Mouse (Mus musculus): Measurements from ENCODE around the gene Grwd1. TPM values are rescaled to one million over a fixed set of nuclear protein-coding genes. Genes with fewer than 3 reads are reported as not detected.
A peak's percentile ranks its signal among the peaks of the same experiment; 100 is the strongest.

Grwd1 gene
- polyA plus RNA-seq, 1 experiment: 12.9 TPM

GRCm38 (mm10) chr7:45798931-45799330, 31.8 kb downstream of the Grwd1 start:
- Histone ChIP-seq H3K27me3 (replicated peaks; ENCODE audit: control insufficient read depth, insufficient read depth, low read length) (no peaks in the 10 kb centered on the region), H3K4me3 (ENCODE audit: insufficient read depth, low read depth, low read length) (peak overlapping the region; percentile 95; the same call in 1 of the 2 replicates), H3K36me3 (ENCODE audit: control insufficient read depth, insufficient read depth, low read length) (no peaks in the 10 kb centered on the region), H3K4me1 (ENCODE audit: control insufficient read depth, insufficient read depth, low read length) (peaks cover 4% of the 10 kb centered on the region; the same call in 1 of the 2 replicates), H3K27ac (ENCODE audit: insufficient read depth, low read depth, low read length) (no peak overlapping the region)
- TF ChIP-seq POLR2A (IDR thresholded peaks at IDR 0.05; ENCODE audit: low read depth, low read length) (no peak), CTCF (conservative IDR thresholded peaks at IDR 0.05; ENCODE audit: insufficient read depth, insufficient read length, low read depth, low read length) (no peak)
- WGBS: 74% methylated on average over 7 of the region's 7 CpGs
- no peak for DNase-seq

- peak; percentile 65 for DNase-seq
- Histone ChIP-seq H3K36me3 (ENCODE audit: control insufficient read depth, insufficient read depth, low read length) (no peaks in the 10 kb centered on the region), H3K27me3 (replicated peaks; ENCODE audit: control insufficient read depth, insufficient read depth, low read length) (no peaks in the 10 kb centered on the region), H3K4me3 (ENCODE audit: insufficient read depth, low read depth, low read length) (peak overlapping the region; percentile 95), H3K27ac (ENCODE audit: insufficient read depth, low read depth, low read length) (0 out of 2 replicates have a peak overlapping the region, but pooled peaks have one; percentile 31), H3K4me1 (ENCODE audit: control insufficient read depth, insufficient read depth, low read length) (peaks cover 4% of the 10 kb centered on the region; the same call in 1 of the 2 replicates)
- under 1% methylated on average over 19 of the region's 19 CpGs for WGBS
- TF ChIP-seq CTCF (conservative IDR thresholded peaks at IDR 0.05; ENCODE audit: insufficient read depth, insufficient read length, low read depth, low read length): no peak
These were observed 32.3 kb downstream of the Grwd1 start for GRCm38 (mm10) chr7:45798511-45798836.

- 3% methylated on average over 60 of the region's 60 CpGs for WGBS
- no peak for TF ChIP-seq POLR2A (IDR thresholded peaks at IDR 0.05; ENCODE audit: low read depth, low read length)
- TF ChIP-seq CTCF (conservative IDR thresholded peaks at IDR 0.05; ENCODE audit: insufficient read depth, insufficient read length, low read depth, low read length): no peak
These were observed 32.9 kb downstream of the Grwd1 start for GRCm38 (mm10) chr7:45797661-45798510.

GRCm38 (mm10) chr7:45796950-45797349, 33.8 kb downstream of the Grwd1 start:
- Histone ChIP-seq H3K4me3 (ENCODE audit: insufficient read depth, low read depth, low read length) (no peak overlapping the region), H3K4me1 (ENCODE audit: control insufficient read depth, insufficient read depth, low read length) (peaks cover 4% of the 10 kb centered on the region; the same call in 1 of the 2 replicates), H3K36me3 (ENCODE audit: control insufficient read depth, insufficient read depth, low read length) (no peaks in the 10 kb centered on the region), H3K27me3 (replicated peaks; ENCODE audit: control insufficient read depth, insufficient read depth, low read length) (no peaks in the 10 kb centered on the region), H3K27ac (ENCODE audit: insufficient read depth, low read depth, low read length) (no peak overlapping the region)
- TF ChIP-seq POLR2A (IDR thresholded peaks at IDR 0.05; ENCODE audit: low read depth, low read length): no peak
- no peak for TF ChIP-seq CTCF (conservative IDR thresholded peaks at IDR 0.05; ENCODE audit: insufficient read depth, insufficient read length, low read depth, low read length)
- no peak for DNase-seq
- 76% methylated on average over 6 of the region's 6 CpGs for WGBS

More at GRCm38 (mm10) chr7:45797661-45798510, 32.9 kb downstream of the Grwd1 start:
- H3K36me3 ChIP-seq (ENCODE audit: control insufficient read depth, insufficient read depth, low read length): no peaks in the 10 kb centered on the region
- peak overlapping the region; percentile 95 for H3K4me3 ChIP-seq (ENCODE audit: insufficient read depth, low read depth, low read length)
- DNase-seq: peak; percentile 24
- H3K27ac ChIP-seq (ENCODE audit: insufficient read depth, low read depth, low read length): 0 out of 2 replicates have a peak overlapping the region, but pooled peaks have one; percentile 31
- H3K27me3 ChIP-seq (replicated peaks; ENCODE audit: control insufficient read depth, insufficient read depth, low read length): no peaks in the 10 kb centered on the region
- peaks cover 4% of the 10 kb centered on the region; the same call in 1 of the 2 replicates for H3K4me1 ChIP-seq (ENCODE audit: control insufficient read depth, insufficient read depth, low read length)

- Histone ChIP-seq H3K36me3 (ENCODE audit: control insufficient read depth, insufficient read depth, low read length) (no peaks in the 10 kb centered on the region), H3K27me3 (replicated peaks; ENCODE audit: control insufficient read depth, insufficient read depth, low read length) (no peaks in the 10 kb centered on the region), H3K4me3 (ENCODE audit: insufficient read depth, low read depth, low read length) (no peak overlapping the region), H3K27ac (ENCODE audit: insufficient read depth, low read depth, low read length) (no peak overlapping the region), H3K4me1 (ENCODE audit: control insufficient read depth, insufficient read depth, low read length) (no peaks in the 10 kb centered on the region)
- WGBS: 97% methylated on average over 29 of the region's 29 CpGs
- DNase-seq: no peak
- TF ChIP-seq CTCF (conservative IDR thresholded peaks at IDR 0.05; ENCODE audit: insufficient read depth, insufficient read length, low read depth, low read length) (no peak), POLR2A (IDR thresholded peaks at IDR 0.05; ENCODE audit: low read depth, low read length) (no peak)
These were observed 35.8 kb downstream of the Grwd1 start for GRCm38 (mm10) chr7:45794971-45795370.

- Histone ChIP-seq H3K36me3 (ENCODE audit: control insufficient read depth, insufficient read depth, low read length) (no peaks in the 10 kb centered on the region), H3K4me3 (ENCODE audit: insufficient read depth, low read depth, low read length) (no peak overlapping the region), H3K27me3 (replicated peaks; ENCODE audit: control insufficient read depth, insufficient read depth, low read length) (no peaks in the 10 kb centered on the region), H3K4me1 (ENCODE audit: control insufficient read depth, insufficient read depth, low read length) (no peaks in the 10 kb centered on the region), H3K27ac (ENCODE audit: insufficient read depth, low read depth, low read length) (no peak overlapping the region)
- 92% methylated on average over 44 of the region's 44 CpGs for WGBS
- no peak for DNase-seq
- no peak for TF ChIP-seq POLR2A (IDR thresholded peaks at IDR 0.05; ENCODE audit: low read depth, low read length)
- no peak for TF ChIP-seq CTCF (conservative IDR thresholded peaks at IDR 0.05; ENCODE audit: insufficient read depth, insufficient read length, low read depth, low read length)
These were observed 36.7 kb downstream of the Grwd1 start for GRCm38 (mm10) chr7:45793969-45794585.

GRCm38 (mm10) chr7:45793240-45793639, 37.5 kb downstream of the Grwd1 start:
- Histone ChIP-seq H3K36me3 (ENCODE audit: control insufficient read depth, insufficient read depth, low read length) (no peaks in the 10 kb centered on the region), H3K27me3 (replicated peaks; ENCODE audit: control insufficient read depth, insufficient read depth, low read length) (no peaks in the 10 kb centered on the region), H3K4me1 (ENCODE audit: control insufficient read depth, insufficient read depth, low read length) (no peaks in the 10 kb centered on the region), H3K27ac (ENCODE audit: insufficient read depth, low read depth, low read length) (no peak overlapping the region), H3K4me3 (ENCODE audit: insufficient read depth, low read depth, low read length) (no peak overlapping the region)
- DNase-seq: no peak
- TF ChIP-seq CTCF (conservative IDR thresholded peaks at IDR 0.05; ENCODE audit: insufficient read depth, insufficient read length, low read depth, low read length) (no peak), POLR2A (IDR thresholded peaks at IDR 0.05; ENCODE audit: low read depth, low read length) (no peak)
- 91% methylated on average over 24 of the region's 24 CpGs for WGBS

Data from kidney, adult 2 months (tissue).